Mouse (Mus musculus): ENCODE data around the gene Etfbkmt. TPM values are rescaled to one million over a fixed set of nuclear protein-coding genes. Genes with fewer than 3 reads are reported as not detected.

The Etfbkmt gene
- polyA plus RNA-seq, 1 experiment from 2014 or later = 7.4 TPM

DNA sequence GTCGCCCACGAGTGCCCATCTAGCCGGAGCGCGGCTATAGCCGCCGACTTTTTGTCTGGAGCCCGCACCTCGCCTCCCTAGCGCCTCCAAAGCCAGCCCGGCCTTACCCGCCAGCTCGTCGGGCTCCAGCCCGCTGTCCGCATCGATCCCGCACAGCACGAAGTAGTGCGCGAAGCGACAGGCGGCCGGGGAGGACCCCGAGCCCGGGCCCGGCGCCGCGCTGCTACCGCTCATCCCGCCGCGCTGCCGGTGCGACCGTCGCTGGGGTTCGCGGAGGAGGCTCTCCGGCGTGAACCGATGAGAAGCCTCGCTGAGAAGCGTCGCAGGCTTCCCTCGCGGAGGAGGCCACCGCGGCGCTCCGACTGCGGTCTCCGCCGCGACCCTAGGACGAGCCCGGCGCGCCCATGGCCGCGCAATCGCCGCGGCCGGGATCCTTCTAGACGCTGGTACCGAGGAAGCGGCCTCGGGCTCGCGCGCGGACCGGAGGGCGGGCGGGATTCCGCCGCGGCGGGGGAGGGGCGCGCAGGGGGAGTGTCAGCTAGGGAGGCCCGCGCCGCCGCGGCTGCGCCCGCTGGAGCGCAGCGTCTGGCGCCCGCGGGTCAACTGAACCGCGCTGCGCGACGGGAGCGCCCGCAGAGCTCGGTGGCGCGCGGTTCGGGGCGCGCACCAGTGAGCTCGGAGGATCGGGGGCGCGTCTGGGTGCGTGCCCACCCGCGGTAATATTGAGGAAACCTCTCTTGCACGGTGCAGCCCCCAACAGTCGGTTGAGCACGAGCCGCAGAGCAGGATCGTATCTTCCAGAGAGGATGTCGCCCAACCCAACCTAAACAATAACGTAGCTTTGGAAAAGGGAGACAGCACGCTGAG, 38.3 kb upstream of the Etfbkmt start, which contains the start of gene Dennd5b:
Dennd5b (minus strand) TSS at position 605 of the 867 bp plus-strand sequence.
- Histone ChIP-seq H3K4me3 (replicated peaks; ENCODE audit: low read length) (peak within 1 kb of the TSS; percentile 76), H3K9me3 (ENCODE audit: control insufficient read depth, low read length) (no peaks in the 10 kb centered on the region), H3K9ac (replicated peaks; ENCODE audit: low read depth, low read length) (peak within 1 kb of the TSS; percentile 81), H3K36me3 (ENCODE audit: control insufficient read depth, insufficient read depth) (no peaks in the 10 kb centered on the region), H3K27me3 (replicated peaks; ENCODE audit: control insufficient read depth, insufficient read depth, low read length) (no peaks in the 10 kb centered on the region), H3K4me1 (replicated peaks; ENCODE audit: control insufficient read depth, insufficient read depth, low read length) (peaks cover 5% of the 10 kb centered on the region; the same call in 1 of the 2 replicates), H3K27ac (ENCODE audit: low read length) (peak within 1 kb of the TSS; percentile 94), H3K4me2 (ENCODE audit: low read length) (peak within 1 kb of the TSS; percentile 58)
- under 1% methylated on average over 111 of the region's 124 CpGs for WGBS
- peak; percentile 95 for ATAC-seq

- no peaks in the 10 kb centered on the region for H3K9me3 ChIP-seq (ENCODE audit: control insufficient read depth, low read length)
- H3K4me1 ChIP-seq (replicated peaks; ENCODE audit: control insufficient read depth, insufficient read depth, low read length) = peaks cover 5% of the 10 kb centered on the region; the same call in 1 of the 2 replicates
- peak overlapping the region; percentile 94 for H3K27ac ChIP-seq (ENCODE audit: low read length)
- WGBS = 9% methylated on average over 7 of the region's 7 CpGs
- peak overlapping the region; percentile 58 for H3K4me2 ChIP-seq (ENCODE audit: low read length)
- no peaks in the 10 kb centered on the region for H3K27me3 ChIP-seq (replicated peaks; ENCODE audit: control insufficient read depth, insufficient read depth, low read length)
- no peak for ATAC-seq
- peak overlapping the region; percentile 81 for H3K9ac ChIP-seq (replicated peaks; ENCODE audit: low read depth, low read length)
- H3K36me3 ChIP-seq (ENCODE audit: control insufficient read depth, insufficient read depth) = no peaks in the 10 kb centered on the region
- peak overlapping the region; percentile 76 for H3K4me3 ChIP-seq (replicated peaks; ENCODE audit: low read length)
These were observed 37.8 kb upstream of the Etfbkmt start for GRCm38 (mm10) chr6:149101943-149102243.

DNA sequence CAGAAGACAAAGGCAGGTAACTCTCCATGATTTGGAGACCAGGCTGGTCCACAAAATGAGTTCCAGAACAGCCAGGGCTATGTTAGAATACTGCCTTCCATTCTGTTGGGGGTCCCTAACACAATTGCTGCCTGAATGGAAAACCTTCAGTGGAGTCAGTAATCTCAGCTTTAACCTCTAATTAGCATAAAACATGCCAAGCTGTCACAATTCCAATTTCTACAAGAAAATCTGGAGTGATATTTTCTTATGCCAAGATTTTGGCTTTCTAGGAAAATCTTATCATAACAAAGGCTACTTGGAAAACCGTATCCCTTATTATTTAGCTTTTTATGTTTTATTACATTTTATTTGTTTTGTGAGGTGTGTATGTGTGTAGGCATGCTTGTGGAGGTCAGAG, 36.2 kb upstream of the Etfbkmt start:
- no peak overlapping the region for H3K4me2 ChIP-seq (ENCODE audit: low read length)
- H3K4me3 ChIP-seq (replicated peaks; ENCODE audit: low read length) = no peak overlapping the region
- no peak overlapping the region for H3K9ac ChIP-seq (replicated peaks; ENCODE audit: low read depth, low read length)
- no peaks in the 10 kb centered on the region for H3K27me3 ChIP-seq (replicated peaks; ENCODE audit: control insufficient read depth, insufficient read depth, low read length)
- no peak for ATAC-seq
- no peak overlapping the region for H3K27ac ChIP-seq (ENCODE audit: low read length)
- peaks cover 5% of the 10 kb centered on the region; the same call in 1 of the 2 replicates for H3K4me1 ChIP-seq (replicated peaks; ENCODE audit: control insufficient read depth, insufficient read depth, low read length)
- no peaks in the 10 kb centered on the region for H3K36me3 ChIP-seq (ENCODE audit: control insufficient read depth, insufficient read depth)
- no peaks in the 10 kb centered on the region for H3K9me3 ChIP-seq (ENCODE audit: control insufficient read depth, low read length)
- 64% methylated on average over 1 of the region's 1 CpGs for WGBS

GRCm38 (mm10) chr6:149107615-149108014, 32.0 kb upstream of the Etfbkmt start:
- Histone ChIP-seq H3K36me3 (ENCODE audit: control insufficient read depth, insufficient read depth) (no peaks in the 10 kb centered on the region), H3K4me2 (ENCODE audit: low read length) (no peak overlapping the region), H3K9me3 (ENCODE audit: control insufficient read depth, low read length) (no peaks in the 10 kb centered on the region), H3K27me3 (replicated peaks; ENCODE audit: control insufficient read depth, insufficient read depth, low read length) (no peaks in the 10 kb centered on the region), H3K4me3 (replicated peaks; ENCODE audit: low read length) (no peak overlapping the region), H3K9ac (replicated peaks; ENCODE audit: low read depth, low read length) (no peak overlapping the region), H3K27ac (ENCODE audit: low read length) (no peak overlapping the region), H3K4me1 (replicated peaks; ENCODE audit: control insufficient read depth, insufficient read depth, low read length) (no peaks in the 10 kb centered on the region)
- 76% methylated on average over 3 of the region's 3 CpGs for WGBS
- ATAC-seq = no peak

GRCm38 (mm10) chr6:149108909-149109308, 30.7 kb upstream of the Etfbkmt start:
- Histone ChIP-seq H3K9me3 (ENCODE audit: control insufficient read depth, low read length) (no peaks in the 10 kb centered on the region), H3K27ac (ENCODE audit: low read length) (no peak overlapping the region), H3K4me1 (replicated peaks; ENCODE audit: control insufficient read depth, insufficient read depth, low read length) (no peaks in the 10 kb centered on the region), H3K9ac (replicated peaks; ENCODE audit: low read depth, low read length) (no peak overlapping the region), H3K4me3 (replicated peaks; ENCODE audit: low read length) (no peak overlapping the region), H3K4me2 (ENCODE audit: low read length) (no peak overlapping the region), H3K27me3 (replicated peaks; ENCODE audit: control insufficient read depth, insufficient read depth, low read length) (no peaks in the 10 kb centered on the region), H3K36me3 (ENCODE audit: control insufficient read depth, insufficient read depth) (no peaks in the 10 kb centered on the region)
- WGBS = 75% methylated on average over 2 of the region's 2 CpGs
- ATAC-seq = no peak

- Histone ChIP-seq H3K4me2 (ENCODE audit: low read length) (no peak overlapping the region), H3K4me1 (replicated peaks; ENCODE audit: control insufficient read depth, insufficient read depth, low read length) (no peaks in the 10 kb centered on the region), H3K36me3 (ENCODE audit: control insufficient read depth, insufficient read depth) (no peaks in the 10 kb centered on the region), H3K27ac (ENCODE audit: low read length) (no peak overlapping the region), H3K27me3 (replicated peaks; ENCODE audit: control insufficient read depth, insufficient read depth, low read length) (no peaks in the 10 kb centered on the region), H3K9ac (replicated peaks; ENCODE audit: low read depth, low read length) (no peak overlapping the region), H3K9me3 (ENCODE audit: control insufficient read depth, low read length) (no peaks in the 10 kb centered on the region), H3K4me3 (replicated peaks; ENCODE audit: low read length) (no peak overlapping the region)
- ATAC-seq = no peak
These were observed 22.7 kb upstream of the Etfbkmt start for GRCm38 (mm10) chr6:149116992-149117391.

GRCm38 (mm10) chr6:149118935-149119334, 20.7 kb upstream of the Etfbkmt start:
- H3K27me3 ChIP-seq (replicated peaks; ENCODE audit: control insufficient read depth, insufficient read depth, low read length) = no peaks in the 10 kb centered on the region
- H3K27ac ChIP-seq (ENCODE audit: low read length) = no peak overlapping the region
- H3K9me3 ChIP-seq (ENCODE audit: control insufficient read depth, low read length) = no peaks in the 10 kb centered on the region
- H3K4me2 ChIP-seq (ENCODE audit: low read length) = no peak overlapping the region
- WGBS = 78% methylated on average over 2 of the region's 2 CpGs
- no peaks in the 10 kb centered on the region for H3K36me3 ChIP-seq (ENCODE audit: control insufficient read depth, insufficient read depth)
- H3K9ac ChIP-seq (replicated peaks; ENCODE audit: low read depth, low read length) = no peak overlapping the region
- no peaks in the 10 kb centered on the region for H3K4me1 ChIP-seq (replicated peaks; ENCODE audit: control insufficient read depth, insufficient read depth, low read length)
- no peak overlapping the region for H3K4me3 ChIP-seq (replicated peaks; ENCODE audit: low read length)
- ATAC-seq = no peak

GRCm38 (mm10) chr6:149119853-149120252, 19.8 kb upstream of the Etfbkmt start:
- no peak overlapping the region for H3K4me2 ChIP-seq (ENCODE audit: low read length)
- no peaks in the 10 kb centered on the region for H3K36me3 ChIP-seq (ENCODE audit: control insufficient read depth, insufficient read depth)
- no peak overlapping the region for H3K4me3 ChIP-seq (replicated peaks; ENCODE audit: low read length)
- H3K4me1 ChIP-seq (replicated peaks; ENCODE audit: control insufficient read depth, insufficient read depth, low read length) = no peaks in the 10 kb centered on the region
- no peak overlapping the region for H3K9ac ChIP-seq (replicated peaks; ENCODE audit: low read depth, low read length)
- 39% methylated on average over 2 of the region's 2 CpGs for WGBS
- ATAC-seq = peak; percentile 52
- no peaks in the 10 kb centered on the region for H3K9me3 ChIP-seq (ENCODE audit: control insufficient read depth, low read length)
- H3K27ac ChIP-seq (ENCODE audit: low read length) = no peak overlapping the region
- H3K27me3 ChIP-seq (replicated peaks; ENCODE audit: control insufficient read depth, insufficient read depth, low read length) = no peaks in the 10 kb centered on the region

GRCm38 (mm10) chr6:149123042-149123441, 16.6 kb upstream of the Etfbkmt start:
- no peak overlapping the region for H3K27ac ChIP-seq (ENCODE audit: low read length)
- H3K4me2 ChIP-seq (ENCODE audit: low read length) = no peak overlapping the region
- ATAC-seq = no peak
- H3K27me3 ChIP-seq (replicated peaks; ENCODE audit: control insufficient read depth, insufficient read depth, low read length) = no peaks in the 10 kb centered on the region
- no peaks in the 10 kb centered on the region for H3K4me1 ChIP-seq (replicated peaks; ENCODE audit: control insufficient read depth, insufficient read depth, low read length)
- 77% methylated on average over 3 of the region's 3 CpGs for WGBS
- no peak overlapping the region for H3K4me3 ChIP-seq (replicated peaks; ENCODE audit: low read length)
- no peaks in the 10 kb centered on the region for H3K9me3 ChIP-seq (ENCODE audit: control insufficient read depth, low read length)
- no peak overlapping the region for H3K9ac ChIP-seq (replicated peaks; ENCODE audit: low read depth, low read length)
- H3K36me3 ChIP-seq (ENCODE audit: control insufficient read depth, insufficient read depth) = no peaks in the 10 kb centered on the region
